Mouse (Mus musculus) spleen, postnatal 14 days (tissue): ENCODE measurements at regions not wholly inside any gene's neighbourhood (a gene's known extent, or its start where the extent isn't known, plus 50 kb on each side); places are given as distances from the start of the nearest gene placed in this dataset.

Experiments used
- DNase-seq, 2 experiments: peaks; one replicate each; pipeline ENCODE4 v3.0.0; 2021 to 2022; ENCODE audit warnings: low spot score in 2 of 2

GRCm38 (mm10) chr1:185695394-185695793, 240.7 kb downstream of the Slc30a10 start:
- DNase-seq = no peak

- no peak for DNase-seq
Observed at GRCm38 (mm10) chr1:185699758-185700157, 245.1 kb downstream of the Slc30a10 start.

GRCm38 (mm10) chr1:185726324-185726723, 271.7 kb downstream of the Slc30a10 start:
- no peak for DNase-seq

GRCm38 (mm10) chr1:185726811-185727210, 272.2 kb downstream of the Slc30a10 start:
- no peak for DNase-seq

GRCm38 (mm10) chr1:185727749-185728148, 273.1 kb downstream of the Slc30a10 start:
- DNase-seq = no peak

- no peak for DNase-seq
Observed at GRCm38 (mm10) chr1:185728406-185728805, 273.8 kb downstream of the Slc30a10 start.

GRCm38 (mm10) chr1:185731062-185731461, 276.4 kb downstream of the Slc30a10 start:
- no peak for DNase-seq

- DNase-seq = no peak
Observed at GRCm38 (mm10) chr1:185736773-185737172, 282.1 kb downstream of the Slc30a10 start.

GRCm38 (mm10) chr1:185741034-185741890, 286.6 kb downstream of the Slc30a10 start:
- DNase-seq = no peak

GRCm38 (mm10) chr1:185749251-185749650, 294.6 kb downstream of the Slc30a10 start:
- no peak for DNase-seq

GRCm38 (mm10) chr1:185754486-185755290, 300.0 kb downstream of the Slc30a10 start:
- no peak for DNase-seq

GRCm38 (mm10) chr1:185757376-185757775, 302.7 kb downstream of the Slc30a10 start:
- no peak for DNase-seq

GRCm38 (mm10) chr1:185774202-185774601, 319.6 kb downstream of the Slc30a10 start:
- no peak for DNase-seq

GRCm38 (mm10) chr1:185779604-185780003, 325.0 kb downstream of the Slc30a10 start:
- DNase-seq = no peak

- no peak for DNase-seq
Observed at GRCm38 (mm10) chr1:185802156-185802555, 315.0 kb downstream of the Lyplal1 start.

- DNase-seq = no peak
Observed at GRCm38 (mm10) chr1:185814901-185815300, 302.2 kb downstream of the Lyplal1 start.

GRCm38 (mm10) chr1:185819044-185819443, 298.1 kb downstream of the Lyplal1 start:
- no peak for DNase-seq

- no peak for DNase-seq
Observed at GRCm38 (mm10) chr1:185822241-185822640, 294.9 kb downstream of the Lyplal1 start.

- DNase-seq = no peak
Observed at GRCm38 (mm10) chr1:185823226-185823625, 293.9 kb downstream of the Lyplal1 start.

- no peak for DNase-seq
Observed at GRCm38 (mm10) chr1:185823956-185824355, 293.2 kb downstream of the Lyplal1 start.

GRCm38 (mm10) chr1:185827986-185828385, 289.1 kb downstream of the Lyplal1 start:
- no peak for DNase-seq

- DNase-seq = no peak
Observed at GRCm38 (mm10) chr1:185828486-185828885, 288.6 kb downstream of the Lyplal1 start.

- DNase-seq = no peak
Observed at GRCm38 (mm10) chr1:185832059-185832458, 285.1 kb downstream of the Lyplal1 start.
